Mouse (Mus musculus) erythroblast, embryonic 14.5 days (primary cell): ENCODE data around the gene Ints2. TPM values are rescaled to one million over a fixed set of nuclear protein-coding genes. Genes with fewer than 3 reads are reported as not detected.

Experiments used
- H3K27me3 ChIP-seq: 2 replicates; pipeline ENCODE4 v1.6.1; 2012; ENCODE audit warnings: inconsistent platforms; ENCODE audit not compliant: control insufficient read depth
- H3K36me3 ChIP-seq: 2 replicates; pipeline ENCODE4 v1.6.1; 2012; ENCODE audit warnings: mild to moderate bottlenecking, inconsistent platforms; ENCODE audit not compliant: control insufficient read depth
- H3K4me1 ChIP-seq: 2 replicates; pipeline ENCODE4 v1.6.1; 2012; ENCODE audit warnings: inconsistent platforms; ENCODE audit not compliant: control insufficient read depth
- H3K4me3 ChIP-seq: replicated peaks from 2 replicates; pipeline ENCODE3; 2012; ENCODE audit warnings: moderate library complexity, mild to moderate bottlenecking, inconsistent platforms
- H3K9me3 ChIP-seq: 2 replicates; pipeline ENCODE4 v1.6.1; 2012; ENCODE audit warnings: low read length, inconsistent platforms, mixed read lengths; ENCODE audit not compliant: control insufficient read depth
- GATA1 ChIP-seq: IDR thresholded peaks from 2 replicates; pipeline ENCODE4 v1.6.1; 2012; ENCODE audit warnings: low read length, inconsistent platforms, mixed read lengths
- TAL1 ChIP-seq: IDR thresholded peaks from 3 replicates; pipeline ENCODE4 v1.6.1; 2012; ENCODE audit warnings: low read length, inconsistent platforms, mixed read lengths
- polyA plus RNA-seq: library from polyadenylated mRNA; stranded (reverse); fragments of >175 nt; gene quantifications from 2 replicates; pipeline ENCODE4 v1.2.3, GENCODE M21; 2012

The Ints2 gene
- polyA plus RNA-seq, 1 experiment: 0.03 TPM

DNA sequence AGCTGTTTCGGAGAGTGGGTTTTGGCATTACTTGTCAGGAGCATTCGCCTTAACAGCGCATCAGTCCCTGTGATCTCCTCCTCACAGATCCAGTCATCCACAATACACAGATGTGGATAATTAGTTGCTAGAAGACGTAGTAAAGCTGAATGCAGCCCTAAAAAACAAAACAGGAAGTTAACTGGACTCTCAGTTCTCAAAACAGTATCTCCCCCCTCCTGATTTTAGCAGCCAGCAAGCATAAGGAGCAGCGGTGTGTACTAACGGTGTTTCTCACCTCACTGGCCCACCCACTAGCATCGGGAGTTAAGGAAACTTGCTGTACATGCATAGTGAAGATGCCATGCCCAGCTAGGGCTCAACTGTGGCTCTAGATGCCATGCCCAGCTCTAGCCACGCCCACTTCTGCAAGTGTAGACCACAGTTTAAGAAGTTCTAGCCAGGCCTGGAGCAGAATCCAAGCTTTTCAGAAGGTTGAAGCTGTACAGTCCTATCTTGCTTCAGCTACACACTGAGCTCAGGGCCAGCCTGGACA, 30.7 kb downstream of the Ints2 start:
- Histone ChIP-seq H3K4me1 (no peaks in the 10 kb centered on the region), H3K27me3 (no peaks in the 10 kb centered on the region), H3K9me3 (no peaks in the 10 kb centered on the region), H3K4me3 (no peak overlapping the region), H3K36me3 (peaks cover 84% of the 10 kb centered on the region)
- TF ChIP-seq GATA1: no peak
- TF ChIP-seq TAL1: no peak

DNA sequence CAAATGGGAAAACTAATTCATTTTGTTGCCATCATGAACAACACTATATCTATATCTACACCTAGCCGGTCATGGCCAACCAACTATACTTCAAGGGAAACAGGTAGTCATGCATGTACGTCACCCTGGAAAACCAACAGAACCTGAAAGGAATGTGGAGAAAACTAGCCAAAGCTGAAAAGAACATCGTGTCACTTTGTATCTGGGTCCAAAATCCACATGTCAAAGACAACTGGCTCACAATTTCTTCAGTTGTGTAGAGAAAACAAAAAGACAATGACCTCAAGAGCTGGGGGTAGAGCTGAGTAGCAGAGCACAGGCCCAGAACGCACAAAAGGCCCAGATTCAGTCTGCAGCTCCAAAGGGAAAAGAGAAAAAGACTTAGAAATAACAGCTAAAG, 31.6 kb downstream of the Ints2 start:
- peaks cover 83% of the 10 kb centered on the region for H3K36me3 ChIP-seq
- no peaks in the 10 kb centered on the region for H3K4me1 ChIP-seq
- H3K4me3 ChIP-seq: no peak overlapping the region
- no peaks in the 10 kb centered on the region for H3K9me3 ChIP-seq
- H3K27me3 ChIP-seq: no peaks in the 10 kb centered on the region
- no peak for TF ChIP-seq GATA1
- TF ChIP-seq TAL1: no peak

DNA sequence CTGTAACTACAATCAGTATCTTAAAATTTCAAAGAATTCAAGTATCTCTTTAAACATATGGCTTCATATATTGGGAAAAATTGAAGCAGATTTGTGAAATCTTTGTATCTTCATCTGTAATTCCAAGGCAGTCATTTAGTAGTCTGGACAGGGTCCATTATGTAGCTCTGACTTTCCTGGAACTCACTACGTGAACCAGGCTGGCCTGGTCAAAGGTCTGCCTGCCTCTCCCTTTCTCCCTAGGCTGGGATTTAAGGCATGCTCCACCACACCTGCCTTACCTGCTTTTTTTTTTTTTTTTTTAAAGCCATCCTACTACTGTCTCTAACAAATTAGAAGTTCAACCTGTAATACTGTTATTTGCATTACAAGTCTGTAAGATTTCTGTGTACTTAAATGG, 45.6 kb downstream of the Ints2 start:
- Histone ChIP-seq H3K36me3 (peaks cover 95% of the 10 kb centered on the region), H3K4me1 (peaks cover 2% of the 10 kb centered on the region), H3K27me3 (no peaks in the 10 kb centered on the region), H3K9me3 (0 out of 2 replicates have a peak, but pooled peaks cover 2% of the 10 kb centered on the region), H3K4me3 (no peak overlapping the region)
- TF ChIP-seq GATA1: no peak
- TF ChIP-seq TAL1: no peak

DNA sequence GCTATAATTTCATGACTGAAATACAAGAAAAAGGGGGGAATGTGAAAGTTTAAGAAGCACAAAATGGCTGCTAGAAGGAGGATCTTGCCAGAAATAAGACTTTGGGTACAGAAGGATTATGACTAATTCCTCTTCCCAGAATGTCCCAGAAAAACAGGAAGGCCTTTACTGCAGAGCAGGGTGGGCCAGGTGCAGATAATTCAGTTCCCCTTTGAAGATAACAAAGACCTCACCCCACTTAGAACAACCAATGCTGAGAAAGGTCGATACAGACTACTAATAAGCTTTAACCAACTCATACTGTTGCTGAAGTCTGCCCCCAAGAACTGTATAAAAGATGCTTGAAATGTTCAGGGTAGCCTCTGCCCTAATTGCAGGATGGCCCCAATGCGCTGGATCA, 48.3 kb downstream of the Ints2 start:
- H3K36me3 ChIP-seq: peaks cover 96% of the 10 kb centered on the region
- TF ChIP-seq TAL1: no peak
- no peak for TF ChIP-seq GATA1
- H3K4me1 ChIP-seq: peaks cover 14% of the 10 kb centered on the region
- H3K9me3 ChIP-seq: peaks cover 16% of the 10 kb centered on the region
- no peak overlapping the region for H3K4me3 ChIP-seq
- no peaks in the 10 kb centered on the region for H3K27me3 ChIP-seq

DNA sequence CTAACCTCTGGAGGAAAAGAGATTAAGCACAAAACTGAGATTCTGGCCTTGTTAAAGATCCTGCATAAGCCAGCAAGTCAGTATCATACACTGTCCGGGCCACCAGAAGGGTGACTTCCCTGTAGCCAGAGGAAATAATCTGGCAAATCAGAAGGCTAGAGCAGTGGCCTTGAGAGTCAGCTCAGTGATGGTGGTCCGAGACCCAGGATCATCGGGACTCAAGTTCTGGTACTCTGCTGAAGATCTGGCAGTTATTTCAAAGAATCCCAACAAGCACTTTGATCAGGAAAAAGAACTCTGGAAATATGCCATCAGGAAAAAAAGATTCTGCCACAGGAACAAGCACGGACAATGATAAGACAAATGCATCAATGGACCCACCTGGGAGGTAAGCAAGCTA, 51.5 kb downstream of the Ints2 start:
- no peaks in the 10 kb centered on the region for H3K27me3 ChIP-seq
- H3K4me1 ChIP-seq: peaks cover 30% of the 10 kb centered on the region
- TF ChIP-seq GATA1 (no peak), TAL1 (no peak)
- no peak overlapping the region for H3K4me3 ChIP-seq
- H3K36me3 ChIP-seq: peaks cover 86% of the 10 kb centered on the region
- H3K9me3 ChIP-seq: peaks cover 22% of the 10 kb centered on the region

DNA sequence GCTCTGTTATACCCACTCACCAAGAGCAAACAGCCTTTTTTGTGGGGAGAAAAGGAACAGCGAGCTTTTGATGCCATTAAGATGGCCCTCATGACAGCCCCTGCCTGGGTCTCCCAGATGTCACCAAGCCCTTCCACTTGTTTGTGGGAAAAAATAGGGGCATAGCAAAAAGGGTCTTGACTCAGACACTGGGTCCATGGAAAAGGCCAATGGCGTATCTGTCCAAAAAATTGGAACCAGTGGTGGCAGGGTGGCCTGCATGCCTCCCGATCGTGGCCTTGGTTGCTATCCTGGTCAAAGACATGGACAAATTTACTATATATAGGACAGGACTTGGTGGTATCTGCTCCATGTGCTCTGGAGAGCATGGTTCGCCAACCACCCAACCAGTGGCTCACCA, 52.3 kb downstream of the Ints2 start:
- peaks cover 22% of the 10 kb centered on the region for H3K9me3 ChIP-seq
- no peak overlapping the region for H3K4me3 ChIP-seq
- no peaks in the 10 kb centered on the region for H3K27me3 ChIP-seq
- peaks cover 35% of the 10 kb centered on the region for H3K4me1 ChIP-seq
- no peak for TF ChIP-seq GATA1
- no peak for TF ChIP-seq TAL1
- H3K36me3 ChIP-seq: peaks cover 78% of the 10 kb centered on the region

DNA sequence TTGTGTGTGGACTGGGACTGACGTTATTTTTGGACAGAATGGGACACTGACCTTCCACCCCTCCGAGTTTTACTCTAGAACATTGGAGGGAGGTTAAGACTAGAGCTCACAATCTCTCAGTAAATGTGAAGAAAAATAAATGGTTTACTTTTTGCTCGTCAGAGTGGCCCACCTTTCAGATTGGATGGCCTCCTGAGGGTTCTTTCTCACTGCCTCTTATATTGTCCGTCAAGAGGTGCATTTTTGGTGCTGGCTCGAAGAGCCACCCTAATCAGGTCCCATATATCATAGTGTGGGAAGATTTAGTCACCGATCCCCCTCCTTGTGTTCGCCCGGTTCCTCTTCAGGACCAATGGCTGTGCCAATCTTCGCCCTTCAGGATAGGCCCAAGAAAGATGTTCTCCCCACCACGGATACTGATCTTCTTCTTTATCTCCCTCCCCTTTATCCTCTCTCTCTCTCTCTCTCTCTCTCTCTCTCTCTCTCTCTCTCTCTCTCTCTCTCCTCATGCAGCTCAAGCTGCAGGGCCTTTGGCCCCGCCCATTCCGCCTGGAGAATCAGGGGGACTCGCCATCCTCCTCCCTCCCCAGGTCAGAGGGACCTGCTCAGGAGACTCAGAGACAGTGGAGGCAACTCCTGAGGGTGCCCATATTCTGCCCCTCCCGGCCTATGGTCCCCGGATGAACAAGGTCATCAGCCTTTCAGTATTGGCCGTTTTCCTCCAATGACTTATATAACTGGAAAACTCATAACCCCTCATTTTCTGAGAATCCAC, 55.3 kb downstream of the Ints2 start:
- H3K36me3 ChIP-seq: peaks cover 66% of the 10 kb centered on the region
- H3K4me3 ChIP-seq: peak overlapping the region; percentile 79
- peaks cover 22% of the 10 kb centered on the region for H3K9me3 ChIP-seq
- H3K27me3 ChIP-seq: no peaks in the 10 kb centered on the region
- no peak for TF ChIP-seq GATA1
- no peak for TF ChIP-seq TAL1
- H3K4me1 ChIP-seq: peaks cover 42% of the 10 kb centered on the region

DNA sequence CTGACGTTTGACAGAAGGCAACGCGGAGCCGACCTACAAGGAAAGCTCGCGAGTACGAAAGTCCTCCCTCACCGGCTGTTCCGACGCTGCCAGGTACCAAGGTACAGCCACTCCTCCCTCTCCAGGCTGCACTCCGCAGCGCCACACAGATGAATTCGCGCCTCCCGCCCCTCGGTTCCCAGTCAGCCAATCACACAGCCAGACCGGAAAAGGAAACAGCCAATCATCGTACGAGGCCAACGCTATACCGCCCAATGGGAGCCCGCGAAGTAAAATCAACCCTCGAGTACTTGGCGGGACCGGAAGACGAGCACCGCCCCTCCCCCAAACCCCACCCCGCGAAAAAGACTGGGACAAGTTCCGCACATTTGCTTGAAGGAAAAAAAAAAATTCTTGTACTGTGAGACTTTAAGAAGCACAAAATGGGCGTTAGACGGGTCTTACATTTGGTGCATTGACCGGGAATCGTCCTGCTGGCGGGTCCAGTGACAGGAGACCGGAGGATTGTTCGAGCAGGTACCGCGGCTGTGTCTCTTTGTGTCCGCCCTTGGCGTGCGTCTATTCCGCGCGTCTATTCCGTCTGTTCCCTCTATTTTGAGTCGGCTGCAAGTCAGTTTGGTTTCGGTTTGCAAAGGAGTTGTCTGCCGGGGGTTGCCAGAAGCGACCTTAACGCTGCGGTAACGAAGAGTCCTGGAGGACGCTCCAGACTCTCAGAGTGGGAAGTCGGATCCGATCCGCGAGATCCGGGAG, 56.2 kb downstream of the Ints2 start, which contains the start of gene Brip1:
Brip1 (minus strand) TSS at position 157 of the 750 bp plus-strand sequence.
- peak within 1 kb of the TSS; percentile 79 for H3K4me3 ChIP-seq
- H3K4me1 ChIP-seq: peaks cover 42% of the 10 kb centered on the region
- TF ChIP-seq GATA1 (no peak), TAL1 (no peak)
- H3K9me3 ChIP-seq: peaks cover 20% of the 10 kb centered on the region
- peaks cover 66% of the 10 kb centered on the region for H3K36me3 ChIP-seq
- H3K27me3 ChIP-seq: no peaks in the 10 kb centered on the region

DNA sequence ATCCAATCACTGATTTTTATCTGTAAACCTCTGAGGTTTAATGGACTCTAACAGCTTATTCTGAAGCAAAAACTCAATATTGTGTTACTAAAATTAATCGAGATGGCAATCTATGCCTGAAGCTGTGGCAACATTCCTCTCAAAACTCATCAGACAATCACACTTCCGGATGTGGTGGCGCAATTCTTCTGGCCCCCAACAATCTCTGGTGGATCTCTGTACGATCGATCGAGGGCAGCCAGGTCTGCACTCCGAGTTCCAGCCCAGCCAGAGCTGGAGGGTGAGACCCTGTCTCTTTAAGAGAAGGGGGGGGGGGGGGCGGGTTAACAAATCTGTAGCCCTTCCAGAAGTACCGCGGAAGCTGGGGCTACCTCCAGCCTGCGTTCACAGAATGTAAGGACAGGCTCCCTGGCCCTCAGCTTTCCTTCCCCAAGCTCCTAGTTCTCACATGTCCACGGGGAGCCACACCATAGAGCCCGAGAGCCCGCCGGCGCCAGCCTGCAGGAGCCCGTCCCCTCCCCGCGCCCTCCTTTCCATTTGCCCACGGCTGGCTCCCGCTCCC, 56.8 kb downstream of the Ints2 start:
- Histone ChIP-seq H3K4me1 (peaks cover 42% of the 10 kb centered on the region), H3K36me3 (peaks cover 64% of the 10 kb centered on the region), H3K4me3 (peak overlapping the region; percentile 79), H3K27me3 (no peaks in the 10 kb centered on the region), H3K9me3 (peaks cover 20% of the 10 kb centered on the region)
- TF ChIP-seq TAL1: no peak
- no peak for TF ChIP-seq GATA1
